Mouse (Mus musculus) ES-E14 (cell line): ENCODE measurements at regions not wholly inside any gene's neighbourhood (a gene's known extent, or its start where the extent isn't known, plus 50 kb on each side); places are given as distances from the start of the nearest gene placed in this dataset.

Source experiments
- CHD2 ChIP-seq: IDR thresholded peaks from 2 replicates; pipeline ENCODE4 v1.6.1; 2014; ENCODE audit warnings: mild to moderate bottlenecking, low read depth, low read length, inconsistent platforms
- MAFK ChIP-seq: IDR thresholded peaks from 2 replicates; pipeline ENCODE4 v1.6.1; 2014; ENCODE audit warnings: mild to moderate bottlenecking, low read depth, low read length, inconsistent platforms; ENCODE audit not compliant: insufficient read depth

DNA sequence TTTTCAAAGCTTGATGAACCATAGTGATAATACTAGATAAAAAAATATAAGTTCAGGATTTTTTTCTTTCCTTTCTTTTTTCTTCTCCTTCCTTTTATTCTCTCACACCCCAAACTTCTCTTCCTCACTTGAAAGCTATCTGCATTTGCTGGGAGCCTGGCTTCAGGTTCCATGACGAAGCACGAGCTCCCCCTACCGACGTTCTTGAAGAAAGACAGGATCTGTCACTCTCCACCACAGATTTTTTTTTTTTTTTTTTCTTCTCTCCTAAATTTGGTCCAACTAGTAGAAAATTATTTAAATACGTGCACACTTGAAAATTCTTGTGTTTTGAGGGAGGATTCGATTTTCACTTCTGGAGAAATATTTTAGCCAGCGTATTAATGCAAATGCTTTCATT lies 1377.8 kb upstream of the Gm7489 start:
- TF ChIP-seq CHD2 (no peak), MAFK (no peak)
